Mouse (Mus musculus) lung, adult 2 months (tissue): ENCODE data around the gene Gm37240. TPM values are rescaled to one million over a fixed set of nuclear protein-coding genes. Genes with fewer than 3 reads are reported as not detected.

Experiments used
- DNase-seq: peaks from one replicate; pipeline ENCODE4 v3.0.0; 2022
- H3K4me1 ChIP-seq: fragments of 200-500 bp; 2 replicates; pipeline ENCODE4 v1.6.1; 2011; ENCODE audit warnings: low read length; ENCODE audit not compliant: control insufficient read depth, insufficient read depth
- H3K4me3 ChIP-seq: fragments of 200-500 bp; replicated peaks from 2 replicates; pipeline ENCODE3; 2011; ENCODE audit warnings: low read depth, mild to moderate bottlenecking, control low read depth, low read length; ENCODE audit errors: extremely low read depth
- CTCF ChIP-seq: fragments of 200-500 bp; IDR thresholded peaks from 2 replicates; pipeline ENCODE4 v1.5.1; 2011; ENCODE audit warnings: mild to moderate bottlenecking, low read length, control low read depth; ENCODE audit not compliant: insufficient read depth
- POLR2A ChIP-seq: fragments of 200-500 bp; IDR thresholded peaks from 2 replicates; pipeline ENCODE4 v1.6.1; 2011; ENCODE audit warnings: low read depth, mild to moderate bottlenecking, control low read depth, low read length, borderline replicate concordance; ENCODE audit errors: extremely low read depth
- WGBS: fragments of 180-500 bp; shearing (Covaris S2); methylation state at CpG from one replicate; pipeline ENCODE4 v1.1.7; 2018; 5-methylcytosine and 5-hydroxymethylcytosine counted together
- polyA plus RNA-seq: library from polyadenylated mRNA; depleted of rRNA; stranded (reverse); fragments of >200 nt; gene quantifications from 2 replicates; pipeline ENCODE4 v1.2.3, GENCODE M21; 2012

Gm37240 gene
- polyA plus RNA-seq, 1 experiment, result 16.9 TPM

- TF ChIP-seq CTCF (no peak), POLR2A (no peak)
- WGBS, result 80% methylated on average over 11 of the region's 11 CpGs
- Histone ChIP-seq H3K4me1 (0 out of 2 replicates have a peak, but pooled peaks cover 3% of the 10 kb centered on the region), H3K4me3 (no peak overlapping the region)
- DNase-seq, result no peak
These were observed 1389.6 kb downstream of the Gm37240 start for GRCm38 (mm10) chr3:84497718-84498117.

- WGBS, result 83% methylated on average over 8 of the region's 8 CpGs
These were observed 1394.7 kb downstream of the Gm37240 start for GRCm38 (mm10) chr3:84492657-84493056.

GRCm38 (mm10) chr3:84492148-84492547 is 1395.2 kb downstream of the Gm37240 start:
- WGBS, result 57% methylated on average over 4 of the region's 4 CpGs
- TF ChIP-seq CTCF, result no peak
- no peak for TF ChIP-seq POLR2A

More at GRCm38 (mm10) chr3:84492657-84493056, 1394.7 kb downstream of the Gm37240 start:
- no peak overlapping the region for H3K4me3 ChIP-seq
- TF ChIP-seq CTCF (no peak), POLR2A (no peak)
- H3K4me1 ChIP-seq, result peaks cover 3% of the 10 kb centered on the region; the same call in 1 of the 2 replicates
- no peak for DNase-seq

GRCm38 (mm10) chr3:84488716-84489115 is 1398.6 kb downstream of the Gm37240 start:
- no peak for TF ChIP-seq POLR2A
- no peak for TF ChIP-seq CTCF
- no peak for DNase-seq
- H3K4me1 ChIP-seq, result peaks cover 3% of the 10 kb centered on the region; the same call in 1 of the 2 replicates
- 61% methylated on average over 6 of the region's 6 CpGs for WGBS
- H3K4me3 ChIP-seq, result no peak overlapping the region

More at GRCm38 (mm10) chr3:84492148-84492547, 1395.2 kb downstream of the Gm37240 start:
- Histone ChIP-seq H3K4me3 (no peak overlapping the region), H3K4me1 (peaks cover 4% of the 10 kb centered on the region; the same call in 1 of the 2 replicates)
- DNase-seq, result no peak

DNA sequence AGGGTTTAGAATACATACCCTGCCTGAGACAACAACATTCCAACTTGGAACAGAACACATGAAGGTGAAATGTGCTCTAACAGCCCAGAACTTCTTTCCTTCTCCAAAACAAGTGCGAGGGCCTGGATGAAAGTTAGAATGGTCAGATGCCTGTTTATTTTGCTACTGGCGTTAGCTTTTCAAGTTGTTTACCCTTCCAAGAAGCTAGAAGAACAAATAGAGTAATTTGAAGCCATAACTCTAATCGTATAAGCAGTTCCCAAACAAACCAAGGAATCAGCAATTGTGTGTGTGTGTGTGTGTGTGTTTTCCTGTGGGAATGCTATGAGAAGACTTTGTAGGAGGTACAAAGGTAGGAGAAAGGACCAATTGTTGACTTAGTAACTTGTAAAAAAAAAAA is 1402.4 kb downstream of the Gm37240 start:
- no peak for TF ChIP-seq POLR2A
- TF ChIP-seq CTCF, result no peak
- 58% methylated on average over 3 of the region's 3 CpGs for WGBS

GRCm38 (mm10) chr3:84484333-84484732 is 1403.0 kb downstream of the Gm37240 start:
- DNase-seq, result no peak
- Histone ChIP-seq H3K4me1 (peaks cover 15% of the 10 kb centered on the region), H3K4me3 (no peak overlapping the region)
- TF ChIP-seq POLR2A (no peak), CTCF (no peak)
- 56% methylated on average over 4 of the region's 4 CpGs for WGBS

More for the DNA sequence above, 1402.4 kb downstream of the Gm37240 start:
- H3K4me3 ChIP-seq, result no peak overlapping the region
- peaks cover 12% of the 10 kb centered on the region for H3K4me1 ChIP-seq
- no peak for DNase-seq

DNA sequence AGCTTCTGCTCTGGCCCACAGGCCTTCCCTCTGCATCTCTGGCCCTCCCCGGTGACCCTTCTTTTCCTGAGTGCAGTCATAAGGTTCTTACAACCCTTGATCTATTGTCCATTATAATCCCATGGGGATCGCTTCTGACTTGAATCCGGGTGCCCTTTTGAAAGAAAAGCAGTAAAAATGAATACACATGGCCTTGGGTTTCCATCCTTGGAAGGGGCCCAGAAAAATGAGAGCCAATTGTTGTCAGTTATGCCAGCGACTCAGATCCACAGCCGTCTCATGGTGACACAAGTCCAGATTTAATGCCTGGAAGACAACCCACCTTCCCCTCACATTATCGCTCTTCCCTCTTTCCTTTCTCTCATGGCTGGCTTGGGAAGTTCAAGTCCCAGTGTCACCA is 1405.2 kb downstream of the Gm37240 start:
- WGBS, result 90% methylated on average over 6 of the region's 6 CpGs
- Histone ChIP-seq H3K4me1 (peaks cover 13% of the 10 kb centered on the region), H3K4me3 (no peak overlapping the region)
- DNase-seq, result no peak
- no peak for TF ChIP-seq CTCF
- TF ChIP-seq POLR2A, result no peak

- H3K4me3 ChIP-seq, result peak overlapping the region; percentile 1
- WGBS, result 6% methylated on average over 11 of the region's 11 CpGs
- peaks cover 12% of the 10 kb centered on the region; the same call in 1 of the 2 replicates for H3K4me1 ChIP-seq
- no peak for DNase-seq
- peak; percentile 18; the same call in 1 of the 2 replicates for TF ChIP-seq CTCF
- no peak for TF ChIP-seq POLR2A
These were observed 1406.2 kb downstream of the Gm37240 start for GRCm38 (mm10) chr3:84481104-84481503.

GRCm38 (mm10) chr3:84480006-84480897 is 1407.1 kb downstream of the Gm37240 start, which contains the start of gene Fhdc1:
Gene Fhdc1, minus strand, starts transcription at chr3:84480429.
- TF ChIP-seq CTCF (no peak), POLR2A (peak; percentile 41; the same call in 1 of the 2 replicates)
- DNase-seq, result peak; percentile 73
- H3K4me1 ChIP-seq, result peaks cover 12% of the 10 kb centered on the region; the same call in 1 of the 2 replicates
- under 1% methylated on average over 80 of the region's 82 CpGs for WGBS
- H3K4me3 ChIP-seq, result peak within 1 kb of the TSS; percentile 52
